Mouse (Mus musculus) limb, embryonic 14.5 days (tissue): ENCODE results near the gene Gm47841. TPM values are rescaled to one million over a fixed set of nuclear protein-coding genes. Genes with fewer than 3 reads are reported as not detected.

Source experiments
- ATAC-seq: fragments of 200-750 bp; cut with Nextera tagmentation; 2 replicates; pipeline ENCODE4 v1.8.0; 2017; ENCODE audit warnings: low read depth, moderate number of reproducible peaks, moderate TSS enrichment; ENCODE audit not compliant: low FRiP score
- DNase-seq: peaks from one replicate; pipeline ENCODE4 v3.0.0-alpha.2; 2015; ENCODE audit warnings: low spot score
- H3K27ac ChIP-seq: fragments of 300-500 bp; sonication (generic); replicated peaks from 2 replicates; pipeline ENCODE4 v1.5.1; 2014; ENCODE audit warnings: low read depth, mild to moderate bottlenecking, low read length, moderate library complexity, mixed read lengths
- H3K27me3 ChIP-seq: fragments of 300-500 bp; sonication (generic); 2 replicates; pipeline ENCODE4 v1.6.1; 2014; ENCODE audit warnings: low read length, mixed read lengths; ENCODE audit not compliant: control insufficient read depth, insufficient read depth
- H3K36me3 ChIP-seq: fragments of 300-500 bp; sonication (generic); 2 replicates; pipeline ENCODE4 v1.6.1; 2014; ENCODE audit warnings: mild to moderate bottlenecking, low read length, moderate library complexity, mixed read lengths; ENCODE audit not compliant: control insufficient read depth, insufficient read depth
- H3K4me1 ChIP-seq: fragments of 300-500 bp; sonication (generic); 2 replicates; pipeline ENCODE4 v1.6.1; 2014; ENCODE audit warnings: antibody characterized with exemption, low read length, mixed read lengths; ENCODE audit not compliant: control insufficient read depth, insufficient read depth
- H3K4me2 ChIP-seq: fragments of 300-500 bp; sonication (generic); replicated peaks from 2 replicates; pipeline ENCODE4 v1.6.1; 2014; ENCODE audit warnings: low read depth, mild to moderate bottlenecking, low read length, moderate library complexity; ENCODE audit not compliant: severe bottlenecking
- H3K4me3 ChIP-seq: fragments of 300-500 bp; sonication (generic); replicated peaks from 2 replicates; pipeline ENCODE4 v1.5.1; 2014; ENCODE audit warnings: low read length
- H3K9ac ChIP-seq: fragments of 300-500 bp; sonication (generic); 2 replicates; pipeline ENCODE4 v1.6.1; 2014; ENCODE audit warnings: mild to moderate bottlenecking, low read depth, low read length, moderate library complexity; ENCODE audit not compliant: severe bottlenecking
- H3K9me3 ChIP-seq: fragments of 300-500 bp; sonication (generic); 2 replicates; pipeline ENCODE4 v1.6.1; 2016; ENCODE audit warnings: low read length; ENCODE audit not compliant: control insufficient read depth
- POLR2A ChIP-seq: fragments of 200-500 bp; IDR thresholded peaks from 2 replicates; pipeline ENCODE4 v1.8.0; 2012; ENCODE audit warnings: inconsistent platforms, mild to moderate bottlenecking, moderate library complexity, borderline replicate concordance; ENCODE audit not compliant: insufficient read depth, insufficient read length; ENCODE audit errors: extremely low read depth
- WGBS: fragments of 180-500 bp; shearing (Covaris S2); extraction: QIAGEN DNeasy Blood & Tissue Kit; methylation state at CpG from one replicate; pipeline ENCODE4 v1.1.7; 2014; 5-methylcytosine and 5-hydroxymethylcytosine counted together
- polyA plus RNA-seq, 2 experiments: library from polyadenylated mRNA; depleted of rRNA in 1 of 2; stranded (reverse) in 1 of 2; unstranded in 1 of 2; fragments of >200 nt; fragmentation: Nextera tagmentation in 1 of 2; extraction: Ambion mirVana in 1 of 2; gene quantifications; 2 replicates each; pipeline versions ENCODE4 v1.2.1 to v1.2.3; 2012 to 2014

Gm47841 gene
- polyA plus RNA-seq, 2 experiments = 0.05 TPM; not detected in 1

GRCm38 (mm10) chr15:101077813-101078730 lies 30.9 kb upstream of the Gm47841 start, which contains the start of gene Fignl2:
Fignl2 (minus strand) TSS chr15:101078567.
- DNase-seq = no peak
- Histone ChIP-seq H3K36me3 (no peaks in the 10 kb centered on the region), H3K4me2 (peak within 1 kb of the TSS; percentile 78), H3K4me1 (peaks cover 38% of the 10 kb centered on the region), H3K9ac (peak within 1 kb of the TSS; percentile 90), H3K27me3 (no peaks in the 10 kb centered on the region), H3K27ac (peak within 1 kb of the TSS; percentile 69), H3K9me3 (no peaks in the 10 kb centered on the region), H3K4me3 (peak within 1 kb of the TSS; percentile 88)
- ATAC-seq = peak; percentile 48
- TF ChIP-seq POLR2A = no peak
- under 1% methylated on average over 42 of the region's 96 CpGs for WGBS

DNA sequence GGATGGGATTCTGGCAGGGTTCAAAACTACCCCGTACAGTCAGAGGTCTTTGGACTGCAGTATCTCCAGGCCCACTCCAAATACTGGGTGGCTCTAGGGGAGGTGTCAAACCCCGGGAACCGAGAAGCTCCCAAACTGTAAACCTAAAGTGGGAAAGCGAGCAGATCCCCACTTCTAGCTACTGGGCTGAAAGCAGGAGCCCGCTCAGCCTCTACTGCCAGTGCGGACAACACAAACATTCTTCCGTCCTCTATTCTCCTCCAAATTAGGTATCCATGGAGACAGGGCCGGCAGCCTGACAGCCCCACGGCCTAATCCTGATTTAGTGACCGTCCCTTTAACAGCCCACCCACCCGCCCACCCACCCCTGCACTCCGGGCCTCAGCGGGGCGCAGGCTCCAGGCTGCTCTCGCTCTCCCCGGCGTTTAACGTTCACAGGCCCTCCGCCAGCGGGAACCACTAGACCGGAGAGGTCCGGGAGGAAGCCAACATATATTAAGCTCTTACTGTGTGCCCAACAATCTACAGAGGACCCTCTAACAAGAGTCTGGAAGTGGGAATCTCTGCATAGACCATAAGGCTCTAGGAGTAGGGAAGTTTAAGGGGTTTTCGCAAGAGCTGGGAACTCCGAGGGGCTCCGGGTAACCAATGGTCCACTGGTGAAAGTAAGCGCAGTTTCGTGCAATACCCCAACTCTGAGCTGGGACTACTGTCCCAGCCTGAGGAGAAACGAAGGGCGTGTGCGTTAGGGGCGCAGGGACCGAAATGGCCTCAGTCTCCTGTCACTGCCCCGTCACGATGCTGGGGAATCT lies 30.0 kb upstream of the Gm47841 start:
- Histone ChIP-seq H3K4me2 (peak overlapping the region; percentile 78), H3K9me3 (no peaks in the 10 kb centered on the region), H3K36me3 (no peaks in the 10 kb centered on the region), H3K27me3 (no peaks in the 10 kb centered on the region), H3K9ac (peak overlapping the region; percentile 90), H3K27ac (peak overlapping the region; percentile 69), H3K4me1 (peaks cover 35% of the 10 kb centered on the region), H3K4me3 (peak overlapping the region; percentile 88)
- no peak for TF ChIP-seq POLR2A
- under 1% methylated on average over 33 of the region's 34 CpGs for WGBS
- DNase-seq = no peak
- ATAC-seq = no peak; the same call in 1 of the 2 replicates

- H3K4me1 ChIP-seq = peaks cover 32% of the 10 kb centered on the region
- no peak overlapping the region for H3K27ac ChIP-seq
- peak overlapping the region; percentile 78 for H3K4me2 ChIP-seq
Measured at GRCm38 (mm10) chr15:101076071-101077000, 29.1 kb upstream of the Gm47841 start.

GRCm38 (mm10) chr15:101075656-101076055 lies 28.5 kb upstream of the Gm47841 start:
- H3K27me3 ChIP-seq = no peaks in the 10 kb centered on the region
- no peak for DNase-seq
- WGBS = 28% methylated on average over 5 of the region's 5 CpGs
- no peak overlapping the region for H3K9ac ChIP-seq
- TF ChIP-seq POLR2A = no peak
- peak overlapping the region; percentile 78; the same call in 1 of the 2 replicates for H3K4me2 ChIP-seq
- H3K4me3 ChIP-seq = 0 out of 2 replicates have a peak overlapping the region, but pooled peaks have one; percentile 10
- no peak overlapping the region for H3K27ac ChIP-seq
- no peaks in the 10 kb centered on the region for H3K9me3 ChIP-seq
- no peaks in the 10 kb centered on the region for H3K36me3 ChIP-seq
- peaks cover 31% of the 10 kb centered on the region for H3K4me1 ChIP-seq
- no peak for ATAC-seq

More at GRCm38 (mm10) chr15:101076071-101077000, 29.1 kb upstream of the Gm47841 start:
- H3K36me3 ChIP-seq = no peaks in the 10 kb centered on the region
- H3K27me3 ChIP-seq = no peaks in the 10 kb centered on the region
- peak overlapping the region; percentile 88 for H3K4me3 ChIP-seq
- WGBS = 6% methylated on average over 26 of the region's 26 CpGs
- no peaks in the 10 kb centered on the region for H3K9me3 ChIP-seq
- no peak for TF ChIP-seq POLR2A
- DNase-seq (no peak), ATAC-seq (no peak)
- peak overlapping the region; percentile 90; the same call in 1 of the 2 replicates for H3K9ac ChIP-seq
